ENCODE assay signal across 24 mouse cellular contexts in the genomic region with DNA sequence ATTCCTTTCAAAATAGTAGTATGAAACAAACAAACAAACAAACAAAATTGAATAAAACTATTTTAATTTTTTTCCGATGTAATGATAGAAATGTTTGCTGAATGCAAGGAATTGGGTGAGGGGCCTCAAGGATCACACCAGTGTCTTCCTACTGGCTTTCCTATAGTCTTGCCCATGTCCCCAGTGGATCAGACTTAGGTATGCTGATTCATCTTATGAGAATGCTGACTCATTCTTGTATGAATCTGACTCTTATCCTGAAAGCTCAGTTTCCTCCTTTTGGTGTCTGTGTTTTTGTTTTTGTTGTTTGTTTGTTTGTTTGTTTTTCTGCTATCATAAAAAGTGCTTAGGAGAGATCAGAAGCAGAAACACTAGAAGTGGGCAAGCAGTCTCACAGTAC.
A peak's percentile ranks its signal among the peaks of the same experiment; 100 is the strongest.
DNase-seq lines count a peak whose midpoint lies in the region; ATAC-seq and TF ChIP-seq lines count a peak whose summit lies in the region.
"Had no signal": no experiment of that assay in that cellular context is flagged by ENCODE, and none has a peak within 500 bp of the region (broad histone marks: within the 10 kb centered on the region; RNA-seq: fewer than 3 reads in every experiment).

No protein-coding gene starts in this region.

- TF ChIP-seq RAD21 in CH12.LX (IDR thresholded peaks at IDR 0.05; ENCODE audit: low read depth, low read length) = no peak

- no peak overlapping the region for H3K9ac ChIP-seq in heart, embryonic 13.5 days
- no peak overlapping the region for H3K9ac ChIP-seq in CH12.LX (ENCODE audit: insufficient read depth, low read depth)
- H3K9ac ChIP-seq: embryonic facial prominence, embryonic 13.5 days; embryonic facial prominence, embryonic 15.5 days; forebrain, embryonic 12.5 days had no signal

- no peak overlapping the region for H3K4me2 ChIP-seq in heart, embryonic 13.5 days
- H3K4me2 ChIP-seq in CH12.LX (ENCODE audit: insufficient read depth, low read depth, poor library complexity, severe bottlenecking) = no peak overlapping the region
- H3K4me2 ChIP-seq: embryonic facial prominence, embryonic 13.5 days; embryonic facial prominence, embryonic 15.5 days; forebrain, embryonic 12.5 days had no signal

- no peak for TF ChIP-seq EP300 in CH12.LX (IDR thresholded peaks at IDR 0.05; ENCODE audit: low read length)

- intact Hi-C loops in heart, postnatal 36 days (cut with DNase I) = no loop called here

- TF ChIP-seq CTCF in CH12.LX (conservative IDR thresholded peaks at IDR 0.05 in 1 of 2, IDR thresholded peaks at IDR 0.05 in 1 of 2; ENCODE audit: low read depth in 2 of 2, low read length in 2 of 2) = no peak

- no peak overlapping the region for H3K4me3 ChIP-seq in heart, embryonic 13.5 days
- no peak overlapping the region for H3K4me3 ChIP-seq in CH12.LX (replicated peaks in 1 of 3; ENCODE audit: low read depth in 2 of 3, low read length in 2 of 3, poor library complexity in 1 of 3)
- H3K4me3 ChIP-seq: embryonic facial prominence, embryonic 13.5 days; embryonic facial prominence, embryonic 15.5 days; erythroblast, embryonic 14.5 days; forebrain, embryonic 10.5 days; forebrain, embryonic 12.5 days had no signal

- H3K4me1 ChIP-seq in heart, embryonic 13.5 days = no peaks in the 10 kb centered on the region
- peaks cover 0 to 4% of the 10 kb centered on the region in 2 experiments; a peak in 2 of 4 replicates for H3K4me1 ChIP-seq in CH12.LX (ENCODE audit: control insufficient read depth in 1 of 2, insufficient read depth in 2 of 2)
- H3K4me1 ChIP-seq: forebrain, embryonic 12.5 days had no signal

- in situ Hi-C loops in CH12.LX (cut with MboI; ENCODE audit: low pct_ligation_motif_present, low pct_unique_long_range_greater_than_20kb, low sequenced_read_pairs) = no loop called here

- H3K79me2 ChIP-seq in CH12.LX (replicated peaks; ENCODE audit: control insufficient read depth, extremely low read depth, insufficient read depth, poor library complexity, severe bottlenecking) = no peaks in the 10 kb centered on the region

- dilution Hi-C loops in CH12.LX (cut with MboI; ENCODE audit: extremely low pct_ligation_motif_present, extremely low pct_unique_long_range_greater_than_20kb, low sequenced_read_pairs) = no loop called here

- H3K27ac ChIP-seq in heart, embryonic 13.5 days (replicated peaks) = no peak overlapping the region
- no peak overlapping the region for H3K27ac ChIP-seq in CH12.LX (ENCODE audit: insufficient read depth, low read depth)
- H3K27ac ChIP-seq: embryonic facial prominence, embryonic 13.5 days; embryonic facial prominence, embryonic 15.5 days; forebrain, embryonic 10.5 days; forebrain, embryonic 12.5 days had no signal

- no peak for DNase-seq in heart, postnatal 36 days
- peak; percentile 62 for DNase-seq in 3T3-L1 (ENCODE audit: low read depth, low spot score)
- DNase-seq in CH12.LX (ENCODE audit: extremely low read depth) = no peak
- no peak for DNase-seq in left cerebral cortex, adult 11 months (ENCODE audit: low spot score)
- DNase-seq: adrenal gland, adult 2 months; adrenal gland, postnatal 10 days; adrenal gland, postnatal 25 days; B cell, adult 2 months; cerebellum, adult 11 months; cerebellum, adult 18-20 months; cerebellum, adult 8-10 months; cerebellum, adult 9-11 months; cerebellum, postnatal 14 days; cerebellum, postnatal 36 days; embryo, embryonic 11 days had no signal

- H3K9me3 ChIP-seq in heart, embryonic 13.5 days = 0 out of 2 replicates have a peak, but pooled peaks cover 4% of the 10 kb centered on the region
- H3K9me3 ChIP-seq in CH12.LX (replicated peaks; ENCODE audit: low read length) = no peaks in the 10 kb centered on the region
- H3K9me3 ChIP-seq: embryonic facial prominence, embryonic 13.5 days; embryonic facial prominence, embryonic 15.5 days; forebrain, embryonic 10.5 days; forebrain, embryonic 12.5 days had no signal

- 78% methylated on average over 1 of the region's 1 CpGs for WGBS in heart, embryonic 13.5 days

- H3K27me3 ChIP-seq in heart, embryonic 13.5 days (replicated peaks) = peaks cover 48% of the 10 kb centered on the region
- H3K27me3 ChIP-seq in CH12.LX (replicated peaks) = no peaks in the 10 kb centered on the region
- H3K27me3 ChIP-seq: embryonic facial prominence, embryonic 13.5 days; embryonic facial prominence, embryonic 15.5 days; forebrain, embryonic 12.5 days had no signal

- peak; percentile 69; the same call in 1 of the 2 replicates for ATAC-seq in heart, embryonic 13.5 days (ENCODE audit: extremely low read depth, insufficient number of reproducible peaks, low FRiP score, low TSS enrichment)
- ATAC-seq: CD4-positive, CD25-positive, alpha-beta regulatory T cell, adult 4 months; forebrain, embryonic 14.5 days; forebrain, embryonic 16.5 days had no signal

- TF ChIP-seq POLR2A in CH12.LX (IDR thresholded peaks at IDR 0.05; ENCODE audit: low read depth, low read length) = no peak

- H3K36me3 ChIP-seq in heart, embryonic 13.5 days = no peaks in the 10 kb centered on the region
- no peaks in the 10 kb centered on the region for H3K36me3 ChIP-seq in CH12.LX (replicated peaks in 1 of 2; ENCODE audit: control insufficient read depth in 1 of 2, insufficient read depth in 1 of 2, low read length in 1 of 2)
- H3K36me3 ChIP-seq: embryonic facial prominence, embryonic 13.5 days; embryonic facial prominence, embryonic 15.5 days; forebrain, embryonic 10.5 days; forebrain, embryonic 12.5 days had no signal

TF ChIP-seq in CH12.LX, 34 proteins besides CTCF, POLR2A, EP300 and RAD21:
- peak; percentile 48; the same call in 1 of the 2 replicates for TF ChIP-seq IRF4 (IDR thresholded peaks at IDR 0.05; ENCODE audit: low read depth, low read length)
- TF ChIP-seq ELF1 (IDR thresholded peaks at IDR 0.05; ENCODE audit: low read depth, low read length) = no peak
